Mouse (Mus musculus): ENCODE data around the gene Gm10282. TPM values are rescaled to one million over a fixed set of nuclear protein-coding genes. Genes with fewer than 3 reads are reported as not detected.

Gm10282 gene
- total RNA-seq, 1 experiment from 2014 or later: 57.6 TPM

DNA sequence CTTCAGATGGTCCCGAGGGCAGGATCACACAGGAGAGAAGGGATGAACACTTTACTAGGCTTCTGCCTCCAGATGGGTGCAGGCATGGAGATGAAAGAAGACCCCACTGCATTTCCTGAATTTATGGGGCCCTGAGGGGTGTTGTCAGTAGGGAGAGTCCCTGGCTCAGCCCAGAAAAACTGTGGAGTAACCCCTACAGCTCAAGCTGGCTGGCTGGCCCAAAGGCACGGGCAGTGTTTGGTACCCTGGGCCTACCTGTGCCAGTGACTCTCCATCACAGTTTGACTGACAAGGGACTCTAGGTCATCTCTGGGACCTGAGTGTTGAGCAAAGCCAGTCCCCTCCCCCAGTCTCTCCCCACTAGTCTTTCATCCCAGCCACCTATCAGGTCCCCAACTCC lies 19.6 kb upstream of the Gm10282 start:
- no peak for ATAC-seq (replicated peaks; ENCODE audit: low read depth, poor library complexity, severe bottlenecking)

DNA sequence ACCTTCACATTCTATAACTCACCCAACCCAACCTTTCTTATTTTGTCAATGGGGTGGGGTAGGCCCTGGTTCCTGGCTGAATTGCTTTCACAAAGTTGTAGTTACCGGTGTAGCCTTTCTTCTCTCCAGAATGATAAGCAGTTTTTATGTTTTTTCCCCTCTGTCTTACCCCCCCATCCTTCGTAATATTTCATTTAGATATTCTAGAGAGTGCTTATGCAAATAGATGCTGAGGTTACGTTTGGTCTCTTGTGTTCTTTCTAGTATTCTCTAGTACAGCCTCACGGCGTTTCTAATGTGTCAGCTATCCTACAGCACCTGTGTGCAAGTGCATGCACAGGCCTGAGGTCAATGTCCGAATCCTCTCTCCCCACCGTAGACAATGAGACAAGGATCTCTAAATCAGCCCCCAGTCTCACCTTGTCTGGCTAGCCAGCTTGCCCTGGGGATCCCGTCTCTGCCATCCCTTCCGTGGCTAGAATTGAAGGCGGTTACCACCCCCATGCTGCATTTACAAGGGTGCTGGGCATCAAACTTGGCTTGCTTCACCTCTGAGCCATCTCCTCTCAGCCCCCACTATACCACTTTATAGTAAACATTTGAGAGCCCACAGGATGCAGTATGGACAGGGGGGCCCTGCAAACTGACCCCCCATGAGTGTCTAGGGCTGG lies 19.1 kb upstream of the Gm10282 start:
- no peak for ATAC-seq (replicated peaks; ENCODE audit: low read depth, poor library complexity, severe bottlenecking)

DNA sequence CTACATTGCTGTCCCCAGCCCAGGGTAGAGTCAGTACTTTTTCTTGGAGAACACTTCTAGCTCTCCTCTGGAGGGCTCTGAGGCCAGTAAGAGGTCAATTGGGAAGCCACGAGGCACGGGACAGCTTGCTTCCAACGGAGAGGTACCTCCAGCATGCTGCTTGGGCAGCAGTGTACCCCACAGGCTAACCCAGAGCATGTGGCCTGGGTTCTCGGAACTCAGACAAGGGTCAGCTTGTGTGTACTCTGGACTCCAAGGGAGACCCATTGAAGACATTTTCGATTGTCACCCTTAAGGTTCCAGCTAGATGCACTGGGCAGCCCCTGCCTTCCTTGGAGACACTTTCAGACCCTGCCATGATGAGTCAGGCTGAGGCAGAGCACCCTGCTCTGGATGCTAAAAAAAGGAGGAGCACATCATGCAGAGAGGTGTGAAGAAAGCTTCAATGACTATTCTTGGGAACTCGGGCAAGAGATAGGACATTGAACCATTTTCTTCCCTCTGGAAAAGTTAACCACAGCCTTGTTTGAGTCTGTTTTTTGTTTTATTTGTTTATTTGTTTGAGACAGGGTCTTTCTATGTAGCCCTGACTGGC lies 18.2 kb upstream of the Gm10282 start:
- ATAC-seq (replicated peaks; ENCODE audit: low read depth, poor library complexity, severe bottlenecking): no peak

DNA sequence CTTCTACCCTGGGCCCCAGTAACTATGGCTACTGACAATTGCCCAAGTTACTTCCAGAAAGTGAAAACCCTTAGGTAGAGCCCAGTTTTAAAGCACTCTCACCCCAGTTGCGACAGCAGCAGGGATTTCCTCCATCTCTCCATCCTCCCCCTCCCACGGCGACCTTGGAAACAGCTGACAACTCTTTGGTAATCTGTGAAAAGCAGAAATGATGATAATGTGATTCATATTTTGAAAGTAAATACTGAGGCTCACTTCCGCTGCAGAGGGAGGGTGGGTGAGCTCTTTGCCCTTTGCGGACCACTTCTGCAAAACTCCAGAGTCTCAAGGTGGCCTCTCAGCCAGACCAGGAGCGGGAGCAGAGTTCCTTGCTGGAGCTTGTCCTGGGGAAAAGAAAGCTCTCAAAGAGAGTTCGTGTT lies 17.4 kb upstream of the Gm10282 start:
- peak; percentile 43 for ATAC-seq (replicated peaks; ENCODE audit: low read depth, poor library complexity, severe bottlenecking)

DNA sequence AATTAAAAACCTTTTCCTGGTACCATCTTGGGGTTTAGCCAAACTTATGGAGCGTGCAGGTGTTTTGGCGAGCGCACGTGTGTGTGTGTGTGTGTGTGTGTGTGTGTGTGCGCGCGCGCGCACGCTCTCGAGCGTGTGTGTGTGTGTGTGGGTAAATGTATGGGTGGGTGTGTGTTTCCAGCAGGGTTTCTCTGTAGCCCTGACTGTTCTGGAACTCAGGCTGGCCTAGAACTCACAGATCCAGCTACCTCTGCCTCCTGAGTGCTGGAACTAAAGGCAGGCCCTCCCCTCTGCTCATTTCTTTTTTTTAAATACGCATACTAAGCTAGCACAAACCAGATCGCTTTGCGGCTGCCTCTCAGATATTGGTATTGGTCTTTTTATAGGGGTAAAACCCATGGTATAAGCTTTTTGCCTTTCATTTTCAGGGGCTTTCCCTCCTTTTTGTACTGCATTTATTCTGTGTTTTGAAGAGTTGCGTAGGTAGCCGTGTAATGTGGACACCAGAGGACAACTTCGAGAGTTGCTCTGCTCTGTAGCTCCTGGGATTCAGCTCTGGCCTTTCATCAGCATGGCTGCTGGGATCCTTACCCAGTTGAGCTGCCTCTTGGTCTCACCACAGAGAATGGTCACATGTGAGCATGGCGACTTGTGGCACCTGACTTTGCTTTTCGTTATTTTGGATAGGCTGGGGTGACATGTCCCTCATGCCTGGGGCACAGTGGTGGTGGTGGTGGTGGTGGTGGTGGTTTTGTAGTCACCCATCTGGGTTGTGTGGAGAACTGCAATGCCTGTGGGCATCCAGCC lies 16.8 kb upstream of the Gm10282 start:
- ATAC-seq (replicated peaks; ENCODE audit: low read depth, poor library complexity, severe bottlenecking): no peak

DNA sequence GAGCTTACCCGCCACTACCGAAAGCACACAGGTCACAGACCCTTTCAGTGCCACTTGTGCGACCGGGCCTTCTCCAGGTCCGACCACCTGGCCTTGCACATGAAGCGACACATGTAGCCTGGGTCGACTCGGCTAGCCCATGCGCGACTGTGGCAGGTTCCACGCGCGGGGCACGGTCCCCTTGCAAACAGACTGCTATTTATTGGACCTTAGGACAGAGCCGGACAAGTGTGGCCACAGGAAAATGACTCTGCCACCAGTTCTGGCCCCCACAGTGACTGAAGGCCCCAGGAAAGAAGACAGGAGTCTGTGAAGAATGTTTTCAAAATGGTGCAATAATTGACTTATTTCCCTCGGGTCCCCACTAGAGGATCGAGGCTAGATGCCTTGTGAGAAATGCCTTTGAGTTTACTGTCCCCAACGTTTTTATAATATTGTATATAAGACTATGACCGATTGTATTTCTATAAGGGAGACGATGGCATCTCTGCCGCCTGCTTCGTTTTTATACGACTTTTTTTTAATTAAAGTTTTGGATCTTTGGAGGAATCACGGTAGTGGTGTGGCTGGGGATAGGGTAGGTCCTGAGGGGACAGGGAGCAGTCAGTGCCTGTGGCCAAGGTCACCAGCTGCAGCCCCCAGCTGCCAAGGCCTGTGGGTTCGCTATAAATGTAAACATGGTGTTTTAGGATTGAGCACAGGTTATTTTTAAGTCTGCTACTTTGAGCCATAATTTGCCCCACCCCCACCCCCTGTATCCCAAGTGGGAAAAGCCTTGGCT lies 15.9 kb upstream of the Gm10282 start:
- no peak for ATAC-seq (replicated peaks; ENCODE audit: low read depth, poor library complexity, severe bottlenecking)

DNA sequence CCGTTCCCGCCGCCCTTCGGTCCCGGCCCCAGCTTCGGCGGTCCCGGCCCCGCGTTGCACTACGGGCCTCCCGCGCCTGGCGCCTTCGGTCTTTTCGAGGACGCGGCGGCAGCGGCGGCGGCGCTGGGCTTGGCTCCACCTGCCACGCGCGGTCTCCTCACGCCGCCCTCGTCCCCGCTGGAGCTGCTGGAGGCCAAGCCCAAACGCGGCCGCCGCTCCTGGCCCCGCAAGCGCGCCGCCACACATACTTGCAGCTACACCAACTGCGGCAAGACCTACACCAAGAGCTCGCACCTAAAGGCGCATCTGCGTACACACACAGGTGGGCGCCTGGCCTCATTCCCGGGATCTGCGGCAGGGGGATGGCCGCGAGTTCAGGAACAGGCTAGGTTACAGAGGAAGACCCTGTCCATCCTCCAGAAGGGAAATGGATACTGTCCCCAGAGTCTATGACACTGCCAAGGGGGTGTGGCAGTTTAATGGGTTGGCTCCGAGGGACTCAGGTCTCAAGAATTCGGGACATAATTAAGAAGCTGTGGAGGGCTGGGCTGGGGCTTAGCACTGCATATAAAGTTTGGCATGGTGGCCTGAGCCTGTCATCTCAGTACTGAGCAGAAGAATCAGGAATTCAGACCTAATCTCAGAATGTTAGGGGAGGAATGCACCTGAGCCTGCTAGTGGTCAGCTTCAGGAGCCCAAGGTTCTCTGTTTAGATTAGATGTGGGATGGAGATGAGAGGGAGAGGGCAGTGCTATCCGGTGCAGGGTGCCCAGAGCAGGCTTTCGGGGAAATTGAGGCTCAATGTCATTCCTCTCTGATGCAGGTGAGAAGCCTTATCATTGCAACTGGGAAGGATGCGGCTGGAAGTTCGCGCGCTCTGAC lies 15.1 kb upstream of the Gm10282 start:
- no peak for ATAC-seq (replicated peaks; ENCODE audit: low read depth, poor library complexity, severe bottlenecking)

DNA sequence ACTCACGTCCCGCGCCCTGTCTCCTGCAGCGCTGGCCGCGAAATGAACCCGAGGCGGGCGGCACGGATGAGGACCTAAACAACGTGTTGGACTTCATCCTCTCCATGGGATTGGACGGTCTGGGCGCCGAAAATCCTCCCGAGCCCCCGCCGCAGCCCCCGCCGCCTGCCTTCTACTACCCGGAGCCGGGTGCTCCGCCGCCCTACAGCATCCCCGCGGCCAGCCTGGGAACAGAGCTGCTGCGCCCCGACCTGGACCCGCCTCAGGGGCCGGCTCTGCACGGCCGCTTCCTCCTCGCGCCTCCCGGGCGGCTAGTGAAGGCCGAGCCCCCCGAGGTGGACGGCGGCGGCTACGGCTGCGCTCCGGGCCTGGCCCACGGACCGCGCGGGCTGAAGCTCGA lies 14.3 kb upstream of the Gm10282 start:
- ATAC-seq (replicated peaks; ENCODE audit: low read depth, poor library complexity, severe bottlenecking): no peak

DNA sequence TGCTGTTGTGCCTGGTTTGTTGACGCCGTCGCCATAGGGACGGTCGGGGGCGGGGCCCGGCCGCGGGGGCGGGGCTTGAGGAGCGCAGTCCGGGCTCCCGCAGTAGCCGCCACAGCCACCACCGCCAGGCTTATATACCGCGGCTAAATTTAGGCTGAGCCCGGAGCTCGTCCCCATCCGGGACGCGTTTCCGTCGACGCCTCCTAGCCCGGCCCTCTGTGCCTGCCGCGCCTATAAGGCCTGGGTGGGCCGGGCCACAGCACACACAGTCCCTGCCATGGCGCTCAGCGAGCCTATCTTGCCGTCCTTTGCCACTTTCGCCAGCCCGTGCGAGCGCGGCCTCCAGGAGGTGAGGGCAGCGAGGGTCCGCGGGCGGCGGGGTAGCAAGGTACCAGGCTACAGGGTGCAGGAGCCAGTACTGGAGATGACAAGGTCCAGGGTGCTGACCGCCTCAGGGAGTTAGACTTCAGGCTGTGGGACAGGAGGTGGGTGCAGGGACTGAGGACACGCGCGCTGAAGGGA lies 13.8 kb upstream of the Gm10282 start, which contains the start of gene Klf2:
Gene Klf2 (plus strand): TSS at position 233 of the 522 bp plus-strand sequence.
- ATAC-seq (replicated peaks; ENCODE audit: low read depth, poor library complexity, severe bottlenecking): peak; percentile 76

DNA sequence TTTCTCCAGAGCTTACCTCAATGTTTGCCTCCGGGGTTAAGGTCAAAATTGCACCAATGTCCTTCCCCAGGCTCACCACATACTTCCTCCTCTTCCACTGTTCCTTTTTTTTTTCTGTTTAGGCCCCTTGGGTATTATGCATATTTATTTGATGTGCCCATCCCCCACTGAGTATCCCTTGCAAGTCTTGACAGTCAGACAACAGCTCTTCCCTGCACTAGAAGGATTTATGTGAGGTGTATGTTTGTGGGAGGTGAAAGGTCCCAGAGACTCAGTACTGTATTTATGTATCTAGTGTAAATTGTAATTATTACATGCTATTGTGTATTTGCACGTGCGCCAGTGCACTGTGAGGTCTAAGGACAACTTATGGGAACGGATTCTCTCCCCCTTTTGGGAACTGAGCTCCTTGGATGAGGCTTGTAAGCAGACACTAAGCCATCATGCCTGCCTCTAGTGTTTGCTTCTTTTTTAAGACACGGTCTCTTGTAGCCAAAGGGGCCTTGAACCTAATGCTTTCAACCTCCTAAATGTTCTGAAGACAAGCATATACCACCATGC lies 12.8 kb upstream of the Gm10282 start:
- ATAC-seq (replicated peaks; ENCODE audit: low read depth, poor library complexity, severe bottlenecking): peak; percentile 6

DNA sequence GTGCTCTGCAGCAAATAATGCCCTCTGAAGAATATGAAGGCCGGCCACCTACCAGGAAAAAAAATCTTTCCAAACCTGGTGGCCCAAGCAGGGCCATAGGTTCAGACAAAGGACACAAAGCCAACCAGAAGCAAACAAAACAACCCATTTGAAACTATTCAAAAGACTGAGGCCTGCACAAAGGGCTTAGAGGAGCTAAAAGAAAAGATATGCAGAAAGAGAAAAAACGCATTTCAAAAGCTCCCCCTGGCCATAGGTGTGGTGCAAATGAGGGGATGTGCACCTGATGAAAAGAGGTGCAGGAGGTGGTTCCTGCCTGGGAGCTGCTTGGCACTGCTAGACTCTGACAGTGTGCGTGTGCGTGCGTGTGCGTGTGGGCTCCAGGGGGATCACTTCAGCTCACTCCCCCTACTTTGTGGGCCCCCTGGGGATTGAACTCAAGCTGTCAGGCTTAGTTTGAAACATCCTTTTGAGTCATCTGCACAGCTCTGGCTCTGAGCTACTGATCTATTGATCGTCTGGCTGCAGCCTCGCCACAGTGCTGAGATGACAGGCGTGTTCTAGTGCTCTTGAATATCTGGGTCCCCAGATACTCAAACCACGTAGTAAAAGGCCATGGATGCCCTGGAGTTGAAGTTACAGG lies 11.1 kb upstream of the Gm10282 start:
- no peak for ATAC-seq (replicated peaks; ENCODE audit: low read depth, poor library complexity, severe bottlenecking)

DNA sequence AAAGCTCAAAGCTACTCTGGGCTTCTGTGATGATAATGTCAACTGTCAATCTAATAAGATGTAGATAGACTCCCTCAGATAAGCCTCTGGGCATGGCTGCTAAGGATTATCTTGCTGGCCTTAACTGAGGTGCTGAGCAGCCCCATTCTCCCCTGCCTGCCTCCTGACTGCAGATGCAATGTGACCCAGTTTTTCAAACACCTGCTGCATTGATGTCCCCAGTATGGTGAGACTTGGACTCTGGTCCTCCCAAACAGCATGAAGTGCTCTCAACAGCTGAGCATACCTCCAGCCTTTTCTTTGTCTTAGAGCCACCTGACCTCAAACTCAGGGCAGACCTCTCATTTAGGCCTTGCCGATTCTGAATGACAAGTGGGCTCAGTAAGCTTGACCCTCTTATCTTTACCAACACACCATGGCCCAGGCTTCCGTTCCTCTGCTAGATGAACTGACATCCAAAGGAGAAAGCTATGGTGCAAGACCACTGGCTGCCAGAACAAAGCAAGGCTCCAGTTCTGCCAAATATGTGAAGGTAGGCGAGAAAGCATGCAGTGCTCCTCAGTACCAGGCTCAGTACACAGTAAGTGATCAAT lies 8.0 kb upstream of the Gm10282 start:
- 0 out of 2 replicates have a peak, but pooled peaks have one; percentile 14 for ATAC-seq (replicated peaks; ENCODE audit: low read depth, poor library complexity, severe bottlenecking)

DNA sequence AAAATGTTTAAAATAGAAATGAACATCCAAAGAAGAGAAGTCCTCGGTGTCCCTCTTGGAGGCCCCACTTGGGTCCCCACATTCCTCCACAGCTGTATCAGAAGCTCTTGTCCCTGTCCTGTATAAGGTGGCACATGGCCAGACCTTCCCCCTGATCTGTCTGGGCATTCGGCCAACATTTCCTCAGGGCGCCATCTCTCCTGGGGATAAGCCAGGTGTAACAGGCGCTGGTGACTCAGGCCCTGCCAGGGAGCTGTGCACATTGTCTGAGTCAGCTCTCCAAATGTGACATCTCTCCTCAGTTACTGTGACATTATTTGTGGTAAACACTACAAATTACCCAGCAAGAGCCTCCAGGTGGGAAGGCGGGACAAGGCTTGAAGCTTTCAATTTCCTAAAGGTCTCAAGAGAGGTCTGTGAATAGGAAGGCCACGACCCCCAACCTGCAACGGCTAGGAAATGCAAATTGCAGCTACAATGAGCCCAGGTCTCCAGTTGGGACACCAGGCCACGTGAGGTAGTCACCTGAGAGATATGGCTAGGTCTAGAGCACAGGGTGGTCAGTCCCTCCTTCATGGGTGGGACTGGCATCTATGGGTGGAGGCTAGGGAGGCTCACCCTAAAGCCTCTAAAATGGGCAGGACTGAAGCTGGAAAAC lies 5.9 kb upstream of the Gm10282 start:
- no peak; the same call in 1 of the 2 replicates for ATAC-seq (replicated peaks; ENCODE audit: low read depth, poor library complexity, severe bottlenecking)

DNA sequence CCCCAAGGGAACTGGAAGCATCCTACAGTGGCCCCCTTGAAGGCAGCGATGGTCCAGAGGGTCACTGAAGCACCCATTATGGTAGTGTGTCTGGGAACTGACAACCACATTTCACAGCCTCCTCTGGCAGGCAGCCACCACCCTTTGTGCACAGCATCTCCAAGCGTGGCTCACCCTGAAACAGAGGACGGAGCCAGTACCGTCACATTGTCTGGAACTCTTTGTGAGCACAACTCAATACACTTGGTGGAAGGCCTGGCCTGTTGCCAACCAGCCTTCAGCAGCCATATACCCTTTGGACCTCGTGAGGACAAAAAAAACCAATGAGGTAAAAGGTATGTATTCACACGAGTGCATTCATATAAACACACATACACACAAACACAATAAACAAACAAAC lies 3.2 kb upstream of the Gm10282 start:
- ATAC-seq (replicated peaks; ENCODE audit: low read depth, poor library complexity, severe bottlenecking): no peak

DNA sequence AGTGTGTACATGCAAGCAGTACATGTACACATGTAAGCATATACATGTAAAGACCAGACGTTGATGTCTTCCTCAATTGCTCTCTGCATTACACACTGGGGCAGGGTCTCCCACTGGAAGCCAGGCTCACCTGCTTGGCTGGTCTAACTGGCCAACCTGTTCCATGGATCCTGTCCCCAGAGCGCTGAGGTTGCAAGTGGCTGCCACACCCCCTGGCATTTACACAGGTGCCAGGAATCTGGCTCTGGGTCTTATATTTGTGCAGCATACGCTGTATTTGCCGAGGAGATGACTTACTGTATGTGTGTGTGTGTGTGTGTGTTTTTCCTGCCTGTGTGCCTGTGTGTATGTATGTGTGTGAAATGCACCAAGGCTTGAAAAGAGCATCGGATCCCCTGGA lies 1.9 kb upstream of the Gm10282 start:
- ATAC-seq (replicated peaks; ENCODE audit: low read depth, poor library complexity, severe bottlenecking): no peak

DNA sequence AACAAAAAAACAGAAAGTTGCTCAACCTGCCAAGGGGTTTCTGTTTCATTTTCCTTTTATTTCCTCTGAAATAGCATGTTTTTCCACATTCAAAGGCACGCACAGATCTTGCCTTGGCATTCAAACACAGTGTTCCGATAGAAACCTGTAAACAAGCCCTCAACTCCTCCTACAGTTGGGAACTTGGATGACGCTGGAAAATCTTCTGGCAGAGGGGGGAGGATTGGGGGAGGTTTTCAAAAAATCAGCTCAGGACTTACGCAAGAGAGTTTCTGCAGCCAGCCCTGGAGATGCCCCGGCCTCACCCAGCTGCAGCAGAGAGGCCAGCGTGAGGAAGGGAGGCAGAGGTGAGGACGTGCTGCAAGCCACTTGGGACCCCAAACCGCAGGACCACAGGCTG lies 1.4 kb downstream of the Gm10282 start:
- peak; percentile 89 for ATAC-seq (replicated peaks; ENCODE audit: low read depth, poor library complexity, severe bottlenecking)

DNA sequence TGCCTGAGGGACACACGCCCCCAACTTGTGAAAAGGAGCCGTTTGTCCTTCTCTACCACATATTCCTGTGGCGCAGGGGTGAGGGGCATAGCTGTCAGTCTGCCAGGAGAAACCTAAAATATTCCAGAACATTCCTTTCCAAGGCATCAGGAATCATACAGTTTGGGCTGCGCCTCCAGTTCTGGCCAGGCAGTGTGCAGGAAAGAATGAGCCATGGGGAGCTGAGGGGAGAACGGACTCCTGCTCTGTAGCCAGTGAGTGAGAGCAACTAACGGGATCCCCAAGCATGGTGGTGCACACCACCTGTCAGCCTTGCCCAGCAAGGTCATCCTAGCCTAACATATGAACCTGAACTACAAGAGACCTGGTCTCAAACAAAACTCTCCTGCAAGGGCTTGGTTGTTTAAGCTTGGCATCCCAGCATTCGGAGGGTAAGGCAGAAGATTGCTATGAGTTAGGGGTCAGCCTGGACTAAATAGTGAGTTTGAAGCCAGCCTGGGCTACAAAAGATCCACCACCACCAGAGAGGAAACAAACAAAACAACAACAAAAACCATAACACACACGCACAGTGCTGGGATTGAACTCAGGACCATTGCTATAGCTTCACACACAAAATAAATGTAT lies 2.0 kb downstream of the Gm10282 start:
- ATAC-seq (replicated peaks; ENCODE audit: low read depth, poor library complexity, severe bottlenecking): no peak

Data from common myeloid progenitor, adult 5-6 weeks (primary cell).